Mouse (Mus musculus) spleen, postnatal 0 days (tissue): ENCODE measurements around the gene Sidt2. TPM values are rescaled to one million over a fixed set of nuclear protein-coding genes. Genes with fewer than 3 reads are reported as not detected.

ENCODE experiments used
- polyA plus RNA-seq: library from polyadenylated mRNA; unstranded; fragments of >200 nt; fragmentation: Nextera tagmentation; extraction: Ambion mirVana; gene quantifications from 2 replicates; pipeline ENCODE4 v1.2.1, GENCODE M21; 2015

Gene Sidt2
- 30.6 and 34.0 TPM in 2 replicates for polyA plus RNA-seq

GRCm38 (mm10) chr9:45955107-45955963, at the start of gene Sidt2:
Sidt2 (minus strand) TSS chr9:45955258.

GRCm38 (mm10) chr9:45935628-45936210, 19.3 kb downstream of the Sidt2 start, which contains the start of gene Tagln:
Tagln (minus strand) TSS chr9:45936058.

DNA sequence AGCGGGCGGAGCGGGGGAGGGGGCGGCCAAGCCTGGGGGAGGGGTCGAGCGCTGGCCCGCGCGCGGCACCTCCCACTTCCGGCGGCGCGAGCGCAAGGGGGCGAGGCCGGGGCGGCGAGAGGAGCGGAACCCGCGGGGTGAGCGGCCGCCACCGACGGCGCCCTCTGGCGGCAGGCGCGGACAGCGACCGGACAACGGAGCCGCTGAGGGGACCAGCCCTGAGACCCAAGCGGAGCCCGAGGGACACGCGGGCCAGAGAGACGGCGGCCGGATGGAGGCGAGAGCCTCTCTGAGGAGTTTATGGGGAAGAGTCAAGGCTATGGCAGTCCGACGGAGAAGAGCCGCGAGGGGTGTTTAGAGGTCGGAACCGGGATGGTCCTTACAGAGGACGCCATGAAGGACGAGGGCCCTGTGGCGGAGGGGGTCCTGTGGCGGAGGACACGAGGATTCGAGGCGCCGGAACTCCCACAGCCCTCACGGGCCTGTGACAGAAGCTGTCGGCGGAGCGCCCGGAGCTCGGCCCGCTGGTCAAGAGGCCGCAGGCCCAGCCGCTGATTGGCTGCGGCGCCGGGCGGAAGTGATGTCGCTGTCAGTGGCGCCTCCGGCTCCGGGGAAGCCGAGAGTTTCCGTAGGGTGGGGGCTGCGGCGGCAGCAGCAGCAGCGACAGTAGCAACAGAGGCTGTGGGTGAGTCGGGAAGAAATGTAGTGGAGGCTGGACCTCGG, 48.5 kb downstream of the Sidt2 start, which contains the start of the genes Pcsk7 and Rnf214:
Gene Pcsk7 (plus strand): TSS at position 143 of the 723 bp plus-strand sequence.
Gene Rnf214 (minus strand): TSS at position 557 of the 723 bp plus-strand sequence.

Other genes with a start within 250 kb of the Sidt2 start
- gene Cep164, start 126.6 kb downstream of the Sidt2 start, polyA plus RNA-seq: 17.2 and 17.5 TPM in 2 replicates
- gene Bace1, start 116.7 kb downstream of the Sidt2 start, polyA plus RNA-seq: 9.6 and 12.9 TPM in 2 replicates
- gene Pcsk7, start 48.8 kb downstream of the Sidt2 start, polyA plus RNA-seq: 10.4 and 11.4 TPM in 2 replicates
- gene Rnf214, start 48.3 kb downstream of the Sidt2 start, polyA plus RNA-seq: 28.1 and 31.2 TPM in 2 replicates
- 106 and 124 TPM in 2 replicates for gene Tagln, start 19.2 kb downstream of the Sidt2 start, polyA plus RNA-seq
- 66.6 and 68.7 TPM in 2 replicates for gene Pafah1b2, start 57.4 kb upstream of the Sidt2 start, polyA plus RNA-seq
- 5.6 and 6.5 TPM in 2 replicates for gene Sik3, start 57.6 kb upstream of the Sidt2 start, polyA plus RNA-seq